Mouse (Mus musculus) stomach, postnatal 0 days (tissue): Measurements from ENCODE around the gene Foxj2.

Experiments
- CTCF ChIP-seq: IDR thresholded peaks from 2 replicates; pipeline ENCODE4 v1.5.1; 2016; ENCODE audit warnings: antibody characterized with exemption, low read depth, mild to moderate bottlenecking, moderate library complexity
- EP300 ChIP-seq: optimal IDR thresholded peaks from 2 replicates; pipeline ENCODE3; 2016; ENCODE audit warnings: antibody characterized with exemption

GRCm38 (mm10) chr6:122821822-122822221 lies 2.1 kb downstream of the Foxj2 start:
- no peak for TF ChIP-seq CTCF
- no peak for TF ChIP-seq EP300
